Comparison of ENCODE assay signal across 19 mouse cellular contexts in genomic region chr7:143447130-143447529, GRCm38 (mm10). TPM values are rescaled to one million over a fixed set of nuclear protein-coding genes. Genes with fewer than 3 reads are reported as not detected.
DNase-seq lines count a peak whose midpoint lies in the region; ATAC-seq lines count a peak whose summit lies in the region.
"Had no signal": no experiment of that assay in that cellular context is flagged by ENCODE, and none has a peak within 500 bp of the region (broad histone marks: within the 10 kb centered on the region; RNA-seq: fewer than 3 reads in every experiment).

No protein-coding gene starts in this region.

- H3K9ac ChIP-seq in forebrain, embryonic 15.5 days (replicated peaks): no peak overlapping the region
- no peak overlapping the region for H3K9ac ChIP-seq in forebrain, embryonic 12.5 days
- H3K9ac ChIP-seq: heart, embryonic 13.5 days had no signal

- no peak overlapping the region for H3K4me3 ChIP-seq in forebrain, embryonic 15.5 days
- H3K4me3 ChIP-seq in forebrain, embryonic 12.5 days (replicated peaks): no peak overlapping the region
- H3K4me3 ChIP-seq: heart, embryonic 13.5 days; hindbrain, embryonic 13.5 days had no signal

- peaks cover 29% of the 10 kb centered on the region for H3K4me1 ChIP-seq in forebrain, embryonic 15.5 days
- peaks cover 46% of the 10 kb centered on the region for H3K4me1 ChIP-seq in forebrain, embryonic 12.5 days

- peak; percentile 13; the same call in 1 of the 2 replicates for ATAC-seq in forebrain, embryonic 15.5 days (replicated peaks)
- ATAC-seq in forebrain, embryonic 12.5 days (ENCODE audit: low FRiP score): no peak
- ATAC-seq: intestine, embryonic 16.5 days; lung, postnatal 0 days had no signal

- H3K36me3 ChIP-seq in forebrain, embryonic 15.5 days: no peaks in the 10 kb centered on the region
- no peaks in the 10 kb centered on the region for H3K36me3 ChIP-seq in forebrain, embryonic 12.5 days (replicated peaks)
- H3K36me3 ChIP-seq: heart, embryonic 13.5 days; hindbrain, embryonic 13.5 days had no signal

- WGBS in forebrain, embryonic 15.5 days: 46% methylated on average over 2 of the region's 2 CpGs
- 82% methylated on average over 2 of the region's 2 CpGs for WGBS in forebrain, embryonic 12.5 days

- H3K9me3 ChIP-seq in forebrain, embryonic 15.5 days: no peaks in the 10 kb centered on the region
- H3K9me3 ChIP-seq in forebrain, embryonic 12.5 days: no peaks in the 10 kb centered on the region
- H3K9me3 ChIP-seq: heart, embryonic 13.5 days; hindbrain, embryonic 13.5 days had no signal

- no peak overlapping the region for H3K27ac ChIP-seq in forebrain, embryonic 15.5 days (replicated peaks)
- no peak overlapping the region for H3K27ac ChIP-seq in forebrain, embryonic 12.5 days
- H3K27ac ChIP-seq: heart, embryonic 13.5 days; hindbrain, embryonic 13.5 days had no signal

- H3K4me2 ChIP-seq in forebrain, embryonic 15.5 days (replicated peaks): no peak overlapping the region
- H3K4me2 ChIP-seq in forebrain, embryonic 12.5 days: no peak overlapping the region
- H3K4me2 ChIP-seq: heart, embryonic 13.5 days had no signal

- H3K27me3 ChIP-seq in forebrain, embryonic 15.5 days: peaks cover 34% of the 10 kb centered on the region
- H3K27me3 ChIP-seq in forebrain, embryonic 12.5 days: peaks cover 79% of the 10 kb centered on the region

- DNase-seq in adipocyte (ENCODE audit: low spot score): peak; percentile 15
- DNase-seq in cerebellum, adult 11-12 months: peak; percentile 93
- DNase-seq in cerebellum, postnatal 14 days: peak; percentile 84 to 95
- no peak for DNase-seq in B cell, adult 2 months
- no peak for DNase-seq in spleen, postnatal 4 days (ENCODE audit: low spot score in 2 of 2)
- DNase-seq in kidney, adult 8-10 months: no peak
- DNase-seq: adrenal gland, adult 2 months; layer of hippocampus, postnatal 36 days; liver; retina, postnatal 1 day; right cerebral cortex, postnatal 4 days; thymus, postnatal 36 days had no signal

RNA-seq across cellular contexts. Expression of gene Cdkn1c, which starts 13.7 kb away (rescaled TPM):
- polyA plus RNA-seq in forebrain, embryonic 15.5 days (2015; fragmentation: Nextera tagmentation; extraction: Ambion mirVana): 139 and 142 TPM in 2 replicates
- polyA plus RNA-seq in forebrain, embryonic 12.5 days (2016; fragmentation: Nextera tagmentation; extraction: Ambion mirVana): 326 and 351 TPM in 2 replicates

RNA-seq across cellular contexts. Expression of gene Slc22a18, which starts 26.4 kb away (rescaled TPM):
- 0.29 and 0.68 TPM in 2 replicates for polyA plus RNA-seq in forebrain, embryonic 15.5 days (2015; fragmentation: Nextera tagmentation; extraction: Ambion mirVana)
- 0.26 and 0.27 TPM in 2 replicates for polyA plus RNA-seq in forebrain, embryonic 12.5 days (2016; fragmentation: Nextera tagmentation; extraction: Ambion mirVana)
- polyA plus RNA-seq: C2C12 had no signal

RNA-seq across cellular contexts. Expression of gene Phlda2, which starts 55.8 kb away (rescaled TPM):
- polyA plus RNA-seq in forebrain, embryonic 15.5 days (2015; fragmentation: Nextera tagmentation; extraction: Ambion mirVana): 0.26 and 0.47 TPM in 2 replicates
- 0.63 and 0.79 TPM in 2 replicates for polyA plus RNA-seq in forebrain, embryonic 12.5 days (2016; fragmentation: Nextera tagmentation; extraction: Ambion mirVana)

Comparison
In these comparisons a context has a peak if more than half of its experiments do, and no peak if none do; other contexts are left out.
1. DNase-seq: peak in adipocyte (single experiment), cerebellum, adult 11-12 months (single experiment) and cerebellum, postnatal 14 days (2 of 2); none in B cell, adult 2 months (0 of 2), spleen, postnatal 4 days (0 of 2) and kidney, adult 8-10 months (0 of 2).